Mouse (Mus musculus): ENCODE data around the gene Cdh12. TPM values are rescaled to one million over a fixed set of nuclear protein-coding genes. Genes with fewer than 3 reads are reported as not detected.
A peak's percentile ranks its signal among the peaks of the same experiment; 100 is the strongest.
"Not testable (repeated sequence)": the region's sequence is repeated elsewhere in the genome, so short reads cannot be mapped to it uniquely, and the experiment has no call there.

Cdh12 gene
- total RNA-seq, 2 experiments from 2014 or later, result 22.4 to 25.8 TPM

DNA sequence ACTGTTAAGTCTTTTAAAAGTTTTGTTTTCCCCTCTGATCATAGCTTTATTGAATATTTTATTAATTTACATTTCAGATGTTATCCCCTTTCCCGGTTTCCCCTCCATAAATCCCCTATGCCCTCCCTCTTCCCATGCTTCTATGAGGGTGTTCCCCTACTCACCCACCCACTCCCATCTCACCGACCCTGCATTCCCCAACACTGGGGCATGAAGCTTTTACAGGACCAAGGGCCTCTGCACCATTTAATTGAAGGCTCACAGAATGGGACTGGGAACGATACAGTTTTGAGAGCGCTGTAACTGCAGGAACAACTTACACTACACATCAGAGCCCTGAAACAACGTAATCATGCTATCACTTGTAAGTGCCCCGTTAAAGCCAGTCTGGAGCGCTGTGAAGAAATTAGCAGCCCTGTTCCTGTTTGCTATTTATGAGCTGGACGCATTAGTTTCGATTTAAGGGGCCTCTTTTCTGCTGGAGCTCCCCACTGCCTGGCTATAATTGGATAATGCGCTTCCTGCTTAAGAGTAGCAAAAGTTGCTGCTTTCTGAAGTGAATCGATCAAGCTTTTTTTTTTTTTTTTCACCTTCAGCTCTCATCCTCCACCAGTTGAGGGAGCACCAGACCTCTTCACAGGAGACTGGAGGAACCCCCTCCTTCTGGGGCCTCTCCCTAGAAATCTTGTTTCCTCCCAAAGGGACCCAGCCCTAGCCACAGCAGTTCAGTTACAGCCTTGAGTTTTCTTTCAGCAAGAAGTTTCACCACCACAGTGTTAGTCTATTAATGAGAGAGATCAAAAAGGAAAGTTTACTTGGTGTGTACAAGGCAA lies 660.2 kb downstream of the Cdh12 start:
- peak; percentile 11 to 44 for DNase-seq (ENCODE audit: low spot score in 2 of 2)

GRCm38 (mm10) chr15:21109889-21110500 lies 660.9 kb downstream of the Cdh12 start:
- peak in 1 of 2 experiments; percentile 13 for DNase-seq (ENCODE audit: low spot score in 2 of 2)

GRCm38 (mm10) chr15:21110874-21111603 lies 662.0 kb downstream of the Cdh12 start:
- DNase-seq (ENCODE audit: low spot score in 2 of 2), result peak; percentile 23 to 54

DNA sequence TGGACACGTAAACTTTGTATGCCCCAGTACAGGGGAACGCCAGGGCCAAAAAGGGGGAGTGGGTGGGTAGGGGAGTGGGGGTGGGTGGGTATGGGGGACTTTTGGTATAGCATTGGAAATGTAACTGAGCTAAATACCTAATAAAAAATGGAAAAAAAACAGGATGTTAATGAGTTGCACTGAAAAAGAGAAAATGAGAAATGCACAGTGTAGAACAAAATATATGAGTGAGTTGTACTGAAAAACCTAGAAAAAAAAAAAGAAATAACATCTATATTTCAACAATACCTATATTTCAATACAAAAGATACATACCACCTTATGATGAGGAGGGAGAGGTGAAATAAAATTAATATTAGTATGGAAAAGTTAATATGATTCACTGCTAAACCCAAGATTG lies 665.7 kb downstream of the Cdh12 start:
- not testable (repeated sequence) for DNase-seq (ENCODE audit: low spot score in 2 of 2)

- DNase-seq (ENCODE audit: low spot score in 2 of 2), result no peak
Observed at GRCm38 (mm10) chr15:21130660-21131059, 681.6 kb downstream of the Cdh12 start.

- DNase-seq (ENCODE audit: low spot score in 2 of 2), result no peak
Observed at GRCm38 (mm10) chr15:21132999-21133398, 683.9 kb downstream of the Cdh12 start.

GRCm38 (mm10) chr15:21146896-21147295 lies 697.8 kb downstream of the Cdh12 start:
- no peak for DNase-seq (ENCODE audit: low spot score in 2 of 2)

- no peak for DNase-seq (ENCODE audit: low spot score in 2 of 2)
Observed at GRCm38 (mm10) chr15:21153602-21154001, 704.5 kb downstream of the Cdh12 start.

DNA sequence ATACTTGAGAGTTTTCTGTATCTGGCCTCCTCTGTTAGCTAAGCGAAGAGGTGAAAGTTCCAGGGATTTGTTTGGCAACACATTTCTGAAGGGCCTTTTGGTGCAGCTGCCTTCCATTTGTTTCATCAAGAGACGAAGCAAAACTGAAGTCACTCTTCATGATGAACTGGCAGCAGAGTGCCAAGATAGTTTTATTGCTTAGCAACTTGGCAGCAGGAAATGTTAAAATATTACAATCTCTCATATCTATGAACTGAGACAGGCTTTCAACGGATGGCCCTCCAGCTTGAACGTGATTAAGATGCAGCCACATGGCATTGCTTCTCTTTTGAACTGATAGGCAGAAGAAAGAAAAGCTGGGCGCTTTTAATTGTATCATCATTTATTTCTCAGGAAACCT lies 730.7 kb downstream of the Cdh12 start:
- peak; percentile 43 to 71 for DNase-seq (ENCODE audit: low spot score in 2 of 2)

GRCm38 (mm10) chr15:21180191-21180590 lies 731.1 kb downstream of the Cdh12 start:
- peak; percentile 26 to 63 for DNase-seq (ENCODE audit: low spot score in 2 of 2)

DNA sequence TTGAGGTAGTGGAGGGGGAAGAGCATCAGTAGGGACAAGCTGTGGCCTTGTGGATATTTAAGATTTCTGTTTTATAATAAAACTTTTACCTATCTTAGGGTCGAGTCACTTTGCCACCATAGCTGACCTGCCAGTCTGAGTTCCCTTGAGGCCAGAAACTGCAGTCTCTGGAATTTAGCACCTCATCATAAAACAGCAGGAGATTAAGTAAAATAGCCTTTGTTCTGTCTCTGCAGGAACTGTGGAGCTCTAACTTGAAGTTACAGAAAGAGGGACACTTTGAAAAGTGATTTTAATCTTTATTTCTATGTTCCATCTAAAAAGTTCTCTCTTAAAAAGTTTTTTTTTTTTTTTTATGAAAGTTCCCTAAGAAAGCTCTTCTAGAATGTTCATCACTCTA lies 736.7 kb downstream of the Cdh12 start:
- no peak for DNase-seq (ENCODE audit: low spot score in 2 of 2)

DNA sequence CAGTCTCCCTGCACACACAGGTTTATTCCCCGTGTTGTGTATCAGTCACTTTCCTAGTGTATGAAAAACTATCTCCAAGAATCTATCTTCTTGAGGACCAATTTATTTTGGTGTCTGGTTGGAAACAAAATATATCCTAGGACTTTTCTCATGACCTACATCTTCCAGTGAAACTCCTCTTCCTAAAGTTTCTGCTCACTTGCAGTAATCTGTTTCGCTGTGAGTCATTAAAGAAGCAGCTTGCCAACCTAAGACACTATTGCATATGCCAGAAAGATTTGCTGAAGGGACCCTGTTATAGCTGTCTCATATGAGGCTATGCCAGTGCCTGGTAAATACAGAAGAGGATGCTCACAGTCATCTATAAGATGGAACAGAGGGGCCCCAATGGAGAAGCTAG lies 761.0 kb downstream of the Cdh12 start:
- DNase-seq (ENCODE audit: low spot score in 2 of 2), result not testable (repeated sequence)

DNA sequence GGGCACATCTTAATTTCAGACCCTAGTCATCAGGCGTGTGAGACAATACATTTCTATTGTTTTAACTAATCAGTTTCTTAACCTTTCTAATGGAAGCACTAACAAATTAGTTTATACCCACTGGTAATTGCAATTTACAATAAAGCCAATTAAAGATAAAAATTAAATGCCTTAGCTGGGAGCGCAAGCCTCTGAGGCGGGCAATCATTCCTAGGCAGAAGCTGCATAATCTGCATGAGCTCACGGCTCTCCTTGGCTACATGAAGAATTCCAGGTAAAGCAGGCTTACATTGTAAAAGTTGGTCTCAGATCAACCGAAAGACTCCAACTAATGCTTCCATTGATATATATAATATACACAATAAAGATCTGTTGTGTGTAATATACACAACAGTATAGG lies 773.9 kb downstream of the Cdh12 start:
- DNase-seq (ENCODE audit: low spot score in 2 of 2), result no peak

- no peak for DNase-seq (ENCODE audit: low spot score in 2 of 2)
Observed at GRCm38 (mm10) chr15:21261318-21261717, 812.3 kb downstream of the Cdh12 start.

DNA sequence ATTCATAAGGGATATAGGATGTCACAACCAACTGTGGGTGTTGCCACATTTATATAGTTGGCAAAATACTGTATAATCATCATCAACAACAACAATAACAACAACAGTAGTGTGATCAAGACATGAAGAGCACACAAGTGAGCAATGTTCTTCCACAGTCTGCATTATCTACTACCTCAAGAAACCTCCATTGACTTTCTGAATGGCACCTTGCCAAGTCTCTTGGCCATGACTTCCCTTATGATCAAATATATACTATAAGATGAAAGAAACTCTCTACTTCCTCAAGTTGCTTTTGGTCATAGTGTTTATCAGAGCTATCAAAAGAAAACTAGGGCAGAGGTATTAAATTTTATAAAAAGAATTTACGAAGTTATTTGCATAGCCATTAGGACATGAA lies 820.8 kb downstream of the Cdh12 start:
- DNase-seq (ENCODE audit: low spot score in 2 of 2), result no peak

DNA sequence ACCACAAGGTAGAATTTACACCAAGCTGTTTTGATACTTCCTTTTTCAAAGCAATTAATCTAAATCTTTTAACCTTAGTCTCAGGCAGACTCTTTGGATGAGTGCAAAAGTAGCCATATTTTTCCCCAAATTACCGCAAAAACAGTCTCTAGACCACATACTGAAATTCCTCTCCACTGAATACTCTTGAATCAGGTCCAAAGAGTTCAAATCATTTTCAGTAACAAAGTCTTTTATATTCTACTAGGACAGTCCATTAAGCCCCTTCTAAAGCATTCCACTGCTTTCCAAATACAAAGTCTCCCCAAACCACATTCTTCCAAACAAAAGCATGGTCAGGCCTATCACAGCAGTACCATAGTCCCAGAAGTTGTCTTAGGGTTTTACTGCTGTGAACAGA lies 848.0 kb downstream of the Cdh12 start:
- no peak for DNase-seq (ENCODE audit: low spot score in 2 of 2)

GRCm38 (mm10) chr15:21315457-21315856 lies 866.4 kb downstream of the Cdh12 start:
- peak in 1 of 2 experiments; percentile 44 for DNase-seq (ENCODE audit: low spot score in 2 of 2)

DNA sequence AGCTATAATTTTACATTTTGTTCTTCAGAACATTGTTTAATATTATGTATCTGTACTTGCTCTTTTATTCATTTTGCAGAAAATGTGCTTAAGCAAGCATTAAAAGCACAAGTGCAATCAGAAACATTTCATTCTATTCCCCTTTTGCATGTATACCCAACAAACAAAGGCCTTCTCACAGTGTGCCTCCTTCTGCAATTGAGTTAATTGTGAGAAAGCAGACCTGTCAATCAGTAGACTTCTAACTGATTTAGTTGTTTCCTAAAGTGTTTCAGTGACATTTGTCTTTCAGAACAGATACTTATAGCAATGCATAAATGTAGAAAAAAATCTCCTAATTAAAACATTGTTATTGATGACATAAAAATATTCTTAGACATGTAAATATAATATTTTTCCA lies 894.8 kb downstream of the Cdh12 start:
- DNase-seq (ENCODE audit: low spot score in 2 of 2), result no peak

- no peak for DNase-seq (ENCODE audit: low spot score in 2 of 2)
Observed at GRCm38 (mm10) chr15:21344323-21344722, 895.3 kb downstream of the Cdh12 start.

DNA sequence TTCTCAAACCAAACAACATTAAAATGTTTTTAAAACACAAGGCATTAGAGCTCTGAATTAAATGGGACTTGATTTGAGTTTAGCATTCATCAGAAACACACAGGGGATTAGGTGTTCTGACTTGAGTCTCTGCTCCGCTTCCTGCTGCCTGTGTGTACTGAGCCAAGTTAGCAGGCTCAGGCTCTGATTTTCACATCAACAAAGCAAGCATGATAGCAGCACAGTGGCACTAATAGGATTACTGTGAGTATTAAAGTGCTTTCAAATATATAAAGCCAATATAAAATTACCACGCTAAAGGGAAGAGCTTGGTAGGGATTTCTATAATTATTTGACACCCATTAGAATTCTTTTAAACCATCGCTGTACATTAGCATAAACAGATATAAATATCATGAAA lies 895.7 kb downstream of the Cdh12 start:
- no peak for DNase-seq (ENCODE audit: low spot score in 2 of 2)

- DNase-seq (ENCODE audit: low spot score in 2 of 2), result no peak
Observed at GRCm38 (mm10) chr15:21355356-21356101, 906.5 kb downstream of the Cdh12 start.
